Mouse (Mus musculus): ENCODE measurements around the gene Oaz2. TPM values are rescaled to one million over a fixed set of nuclear protein-coding genes. Genes with fewer than 3 reads are reported as not detected.

The Oaz2 gene
- polyA plus RNA-seq, 2 experiments, result 21.5 to 29.6 TPM

GRCm38 (mm10) chr9:65676358-65677118, 8.7 kb downstream of the Oaz2 start:
- peak; percentile 98 for ATAC-seq (ENCODE audit: insufficient read depth)
- no peaks in the 10 kb centered on the region for H3K36me3 ChIP-seq (replicated peaks; ENCODE audit: control insufficient read depth, insufficient read depth, low read depth)
- 0% methylated on average over 51 of the region's 51 CpGs for WGBS (ENCODE audit: insufficient replicate concordance)
- H3K9me3 ChIP-seq (ENCODE audit: control insufficient read depth, low read length), result no peaks in the 10 kb centered on the region
- DNase-seq (ENCODE audit: low read depth in 3 of 3, low spot score in 3 of 3), result peak; percentile 88 to 90 (median 88)
- peak overlapping the region; percentile 83 for H3K4me2 ChIP-seq (ENCODE audit: low read depth)
- H3K4me1 ChIP-seq (replicated peaks; ENCODE audit: control insufficient read depth in 2 of 2, insufficient read depth in 2 of 2, low read length in 1 of 2), result peaks cover 8 to 21% of the 10 kb centered on the region in 2 experiments
- TF ChIP-seq CTCF (IDR thresholded peaks at IDR 0.05; ENCODE audit: low read depth), result no peak; the same call in 1 of the 2 replicates
- H3K27me3 ChIP-seq (ENCODE audit: control insufficient read depth, insufficient read depth, low read length), result no peaks in the 10 kb centered on the region
- peak overlapping the region; percentile 70 to 72 for H3K4me3 ChIP-seq (ENCODE audit: insufficient read depth in 1 of 2, low read depth in 2 of 2, low read length in 2 of 2)
- H3K27ac ChIP-seq, result no peak overlapping the region; the same call in 1 of the 2 replicates
- peak overlapping the region; percentile 82 for H3K9ac ChIP-seq (replicated peaks)

- Histone ChIP-seq H3K4me3 (ENCODE audit: insufficient read depth in 1 of 2, low read depth in 2 of 2, low read length in 2 of 2) (peak overlapping the region; percentile 70 to 72), H3K27me3 (ENCODE audit: control insufficient read depth, insufficient read depth, low read length) (no peaks in the 10 kb centered on the region), H3K9ac (replicated peaks) (peak overlapping the region; percentile 82), H3K27ac (no peak overlapping the region), H3K4me2 (ENCODE audit: low read depth) (peak overlapping the region; percentile 83), H3K4me1 (replicated peaks; ENCODE audit: control insufficient read depth in 2 of 2, insufficient read depth in 2 of 2, low read length in 1 of 2) (peaks cover 8 to 18% of the 10 kb centered on the region in 2 experiments), H3K36me3 (replicated peaks; ENCODE audit: control insufficient read depth, insufficient read depth, low read depth) (no peaks in the 10 kb centered on the region), H3K9me3 (ENCODE audit: control insufficient read depth, low read length) (no peaks in the 10 kb centered on the region)
- 27% methylated on average over 3 of the region's 3 CpGs for WGBS (ENCODE audit: insufficient replicate concordance)
- TF ChIP-seq EP300 (IDR thresholded peaks at IDR 0.05; ENCODE audit: low read depth) (no peak), CTCF (IDR thresholded peaks at IDR 0.05; ENCODE audit: low read depth) (no peak)
- DNase-seq (ENCODE audit: low read depth in 3 of 3, low spot score in 3 of 3), result no peak
- ATAC-seq (ENCODE audit: insufficient read depth), result no peak
Measured at GRCm38 (mm10) chr9:65677119-65677462, 9.3 kb downstream of the Oaz2 start.

GRCm38 (mm10) chr9:65679181-65679761, 11.5 kb downstream of the Oaz2 start:
- no peaks in the 10 kb centered on the region for H3K9me3 ChIP-seq (ENCODE audit: control insufficient read depth, low read length)
- peaks cover 8 to 18% of the 10 kb centered on the region in 2 experiments for H3K4me1 ChIP-seq (replicated peaks; ENCODE audit: control insufficient read depth in 2 of 2, insufficient read depth in 2 of 2, low read length in 1 of 2)
- H3K27me3 ChIP-seq (ENCODE audit: control insufficient read depth, insufficient read depth, low read length), result no peaks in the 10 kb centered on the region
- ATAC-seq (ENCODE audit: insufficient read depth), result no peak
- H3K4me3 ChIP-seq (ENCODE audit: insufficient read depth in 1 of 2, low read depth in 2 of 2, low read length in 2 of 2), result no peak overlapping the region
- H3K36me3 ChIP-seq (replicated peaks; ENCODE audit: control insufficient read depth, insufficient read depth, low read depth), result no peaks in the 10 kb centered on the region
- TF ChIP-seq EP300 (IDR thresholded peaks at IDR 0.05; ENCODE audit: low read depth), result no peak
- TF ChIP-seq CTCF (IDR thresholded peaks at IDR 0.05; ENCODE audit: low read depth), result no peak
- 0 out of 2 replicates have a peak overlapping the region, but pooled peaks have one; percentile 29 for H3K4me2 ChIP-seq (ENCODE audit: low read depth)
- no peak overlapping the region for H3K9ac ChIP-seq (replicated peaks)
- DNase-seq (ENCODE audit: low read depth in 3 of 3, low spot score in 3 of 3), result no peak
- no peak overlapping the region for H3K27ac ChIP-seq
- 64% methylated on average over 5 of the region's 5 CpGs for WGBS (ENCODE audit: insufficient replicate concordance)

- Histone ChIP-seq H3K4me3 (ENCODE audit: insufficient read depth in 1 of 2, low read depth in 2 of 2, low read length in 2 of 2) (no peak overlapping the region), H3K9me3 (ENCODE audit: control insufficient read depth, low read length) (no peaks in the 10 kb centered on the region), H3K9ac (replicated peaks) (no peak overlapping the region), H3K4me1 (replicated peaks; ENCODE audit: control insufficient read depth in 2 of 2, insufficient read depth in 2 of 2, low read length in 1 of 2) (peaks cover 9 to 19% of the 10 kb centered on the region in 2 experiments), H3K36me3 (replicated peaks; ENCODE audit: control insufficient read depth, insufficient read depth, low read depth) (no peaks in the 10 kb centered on the region), H3K27me3 (ENCODE audit: control insufficient read depth, insufficient read depth, low read length) (no peaks in the 10 kb centered on the region), H3K27ac (no peak overlapping the region), H3K4me2 (ENCODE audit: low read depth) (no peak overlapping the region)
- no peak for TF ChIP-seq EP300 (IDR thresholded peaks at IDR 0.05; ENCODE audit: low read depth)
- ATAC-seq (ENCODE audit: insufficient read depth) (no peak), DNase-seq (ENCODE audit: low read depth in 3 of 3, low spot score in 3 of 3) (no peak)
- WGBS (ENCODE audit: insufficient replicate concordance), result 57% methylated on average over 4 of the region's 4 CpGs
Measured at GRCm38 (mm10) chr9:65680938-65681633, 13.3 kb downstream of the Oaz2 start.

- 76% methylated on average over 2 of the region's 2 CpGs for WGBS (ENCODE audit: insufficient replicate concordance)
- no peak overlapping the region for H3K9ac ChIP-seq (replicated peaks)
- TF ChIP-seq EP300 (IDR thresholded peaks at IDR 0.05; ENCODE audit: low read depth) (no peak), CTCF (IDR thresholded peaks at IDR 0.05; ENCODE audit: low read depth) (no peak)
- H3K4me3 ChIP-seq (ENCODE audit: insufficient read depth in 1 of 2, low read depth in 2 of 2, low read length in 2 of 2), result no peak overlapping the region
- H3K4me2 ChIP-seq (ENCODE audit: low read depth), result no peak overlapping the region
- no peak overlapping the region for H3K27ac ChIP-seq
- no peaks in the 10 kb centered on the region for H3K27me3 ChIP-seq (ENCODE audit: control insufficient read depth, insufficient read depth, low read length)
- peaks cover 9 to 18% of the 10 kb centered on the region in 2 experiments for H3K4me1 ChIP-seq (replicated peaks; ENCODE audit: control insufficient read depth in 2 of 2, insufficient read depth in 2 of 2, low read length in 1 of 2)
- ATAC-seq (ENCODE audit: insufficient read depth) (no peak), DNase-seq (ENCODE audit: low read depth in 3 of 3, low spot score in 3 of 3) (no peak)
- no peaks in the 10 kb centered on the region for H3K9me3 ChIP-seq (ENCODE audit: control insufficient read depth, low read length)
- H3K36me3 ChIP-seq (replicated peaks; ENCODE audit: control insufficient read depth, insufficient read depth, low read depth), result no peaks in the 10 kb centered on the region
Measured at GRCm38 (mm10) chr9:65681634-65681940, 13.8 kb downstream of the Oaz2 start.

Measured in liver, embryonic 14.5 days (tissue).